Mouse (Mus musculus): ENCODE data around the gene Jag2. TPM values are rescaled to one million over a fixed set of nuclear protein-coding genes. Genes with fewer than 3 reads are reported as not detected.

Jag2 gene
- total RNA-seq (2023) = under 1 TPM; 0.26 to 0.90 TPM

GRCm38 (mm10) chr12:112929562-112930352, at the start of gene Jag2:
Jag2 (minus strand) TSS chr12:112929776.

GRCm38 (mm10) chr12:112976371-112977073, 46.9 kb upstream of the Jag2 start, which contains the start of gene Btbd6:
Btbd6 (plus strand) TSS chr12:112976482.

DNA sequence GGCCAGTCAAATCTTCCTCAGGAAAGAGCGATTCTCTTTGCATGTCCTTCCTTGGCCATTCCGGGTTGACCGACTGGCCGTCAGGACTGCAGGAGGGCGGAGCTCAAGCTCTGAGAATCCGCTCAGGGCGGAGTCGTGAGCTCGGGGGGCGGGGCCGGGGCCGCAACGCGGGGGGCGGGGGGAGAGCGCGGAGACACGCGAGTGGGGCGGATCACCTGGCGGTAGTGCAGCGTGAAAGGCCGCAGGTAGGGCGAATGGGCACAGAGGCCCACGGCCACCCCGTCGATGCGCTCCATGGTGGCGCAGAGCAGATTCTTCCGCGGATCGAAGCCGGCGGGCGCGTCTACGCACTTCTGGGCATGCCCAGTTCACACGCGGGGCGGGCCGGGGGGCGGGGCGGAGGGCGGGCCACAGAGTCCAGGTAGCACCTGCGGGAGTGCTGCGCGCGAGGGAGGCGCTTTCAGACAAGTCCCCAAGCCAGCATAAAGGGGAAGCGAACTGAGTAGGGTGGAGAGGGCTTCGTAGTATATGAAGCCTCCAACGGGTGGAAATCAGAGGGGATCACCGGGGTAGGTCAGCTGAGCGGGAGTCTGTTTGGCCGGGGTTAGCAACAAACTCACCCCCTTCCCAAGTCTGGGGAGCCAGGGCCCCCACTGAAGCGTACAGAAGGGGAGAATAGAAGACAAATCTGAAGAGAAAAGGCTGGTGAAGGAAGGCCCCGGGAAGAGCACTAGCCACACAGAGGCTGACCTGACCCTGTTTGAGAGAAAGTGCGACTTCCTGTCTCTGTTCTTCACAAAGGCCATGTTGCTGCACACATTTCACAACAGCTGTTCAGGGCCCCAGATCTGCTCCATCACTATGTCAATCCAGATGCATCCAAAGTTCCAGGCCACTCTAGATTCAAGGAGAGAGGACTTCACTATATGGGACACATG, 12.5 kb upstream of the Jag2 start, which contains the start of gene Nudt14:
Nudt14 (minus strand) TSS at position 349 of the 938 bp plus-strand sequence.

GRCm38 (mm10) chr12:112868178-112869087, 61.1 kb downstream of the Jag2 start, which contains the start of gene Gpr132:
Gpr132 (minus strand) TSS chr12:112868228.

Other genes with a start within 250 kb of the Jag2 start
- under 1 TPM; 0.24 to 0.62 TPM for gene Cep170b, start 209.3 kb downstream of the Jag2 start, total RNA-seq (2023)
- gene Pld4, start 169.1 kb downstream of the Jag2 start, total RNA-seq (2023) = 100 to 1,000 TPM; 273 to 300 TPM
- gene Ahnak2, start 127.1 kb downstream of the Jag2 start, total RNA-seq (2023) = under 1 TPM; 0.37 to 0.79 TPM
- 1 to 10 TPM in 1 of 2 experiments, under 1 TPM in 1; 0.68 to 1.1 TPM for gene Clba1, start 120.8 kb downstream of the Jag2 start, total RNA-seq (2023)
- 10 to 100 TPM; 35.1 to 38.5 TPM for gene Cdca4, start 100.4 kb downstream of the Jag2 start, total RNA-seq (2023)
- gene Gpr132, start 61.5 kb downstream of the Jag2 start, total RNA-seq (2023) = 10 to 100 TPM; 21.7 to 22.3 TPM
- 1 to 10 TPM; 6.9 to 8.8 TPM for gene Nudt14, start 12.3 kb upstream of the Jag2 start, total RNA-seq (2023)
- gene Btbd6, start 46.7 kb upstream of the Jag2 start, total RNA-seq (2023) = 1 to 10 TPM; 3.4 to 5.5 TPM
- gene Brf1, start 70.9 kb upstream of the Jag2 start, total RNA-seq (2023) = 10 to 100 TPM; 62.7 to 67.4 TPM
- gene Pacs2, start 84.7 kb upstream of the Jag2 start, total RNA-seq (2023) = 10 to 100 TPM; 60.4 to 61.1 TPM
- gene Tex22, start 144.7 kb upstream of the Jag2 start, total RNA-seq (2023) = under 1 TPM; 0.37 to 0.49 TPM
- 10 to 100 TPM; 27.7 to 27.9 TPM for gene Mta1, start 168.5 kb upstream of the Jag2 start, total RNA-seq (2023)
- gene Crip2, start 210.5 kb upstream of the Jag2 start, total RNA-seq (2023) = 1 to 10 TPM; 4.0 to 6.7 TPM
- gene Crip1, start 216.5 kb upstream of the Jag2 start, total RNA-seq (2023) = 100 to 1,000 TPM; 588 to 649 TPM
- 10 to 100 TPM; 11.5 to 15.8 TPM for gene Tedc1, start 226.6 kb upstream of the Jag2 start, total RNA-seq (2023)

Data from neutrophil, adult 83 days (primary cell).